Mouse (Mus musculus): ENCODE data around the gene Gm4353. TPM values are rescaled to one million over a fixed set of nuclear protein-coding genes. Genes with fewer than 3 reads are reported as not detected.

Gene Gm4353
- polyA plus RNA-seq, 1 experiment from 2014 or later: 0.71 TPM

GRCm38 (mm10) chr7:116119306-116119857, 34.9 kb upstream of the Gm4353 start:
- ATAC-seq (ENCODE audit: insufficient number of reproducible peaks, low FRiP score, low TSS enrichment, low read depth): no peak
- Histone ChIP-seq H3K4me3 (replicated peaks) (no peak overlapping the region), H3K36me3 (no peaks in the 10 kb centered on the region), H3K9me3 (replicated peaks) (no peaks in the 10 kb centered on the region), H3K4me2 (replicated peaks) (no peak overlapping the region), H3K9ac (no peak overlapping the region), H3K4me1 (peaks cover 20% of the 10 kb centered on the region), H3K27ac (replicated peaks) (no peak overlapping the region), H3K27me3 (no peaks in the 10 kb centered on the region)
- WGBS: 83% methylated on average over 1 of the region's 1 CpGs

GRCm38 (mm10) chr7:116115991-116116390, 31.6 kb upstream of the Gm4353 start:
- WGBS: 82% methylated on average over 2 of the region's 2 CpGs

DNA sequence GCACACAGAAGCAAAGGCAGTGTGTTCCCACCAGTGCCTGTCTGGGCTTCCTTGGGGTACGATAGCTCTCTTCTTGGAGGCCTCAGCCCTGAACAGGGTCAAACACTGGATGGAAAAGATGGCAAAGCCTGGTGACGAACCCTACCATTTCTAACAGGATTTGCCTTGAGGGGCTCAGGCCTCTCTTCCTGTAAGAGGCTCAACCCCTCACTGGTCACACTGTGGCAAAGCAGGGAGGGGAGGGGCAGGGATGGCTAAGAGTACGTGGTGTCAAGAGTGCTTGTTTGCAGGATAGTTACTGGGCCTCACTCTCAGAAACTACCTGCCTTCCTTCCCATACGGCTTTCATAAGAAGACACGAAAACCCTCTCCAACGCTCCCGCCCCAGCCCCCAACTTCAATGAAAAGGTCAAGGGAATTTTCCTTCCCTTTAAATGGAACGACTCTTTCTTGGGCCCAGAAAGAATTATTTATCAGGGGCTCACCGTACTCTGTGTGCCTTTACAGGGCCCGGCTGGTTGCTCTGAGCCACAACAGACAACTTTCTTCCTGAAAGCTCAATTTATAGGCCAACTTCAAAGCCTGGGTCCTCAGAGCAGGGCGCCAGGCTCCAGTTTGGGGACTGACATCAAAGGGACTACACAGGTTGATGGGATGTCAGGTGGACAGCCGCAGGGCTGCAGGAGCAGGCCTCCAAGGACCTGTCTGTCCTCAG, 30.9 kb upstream of the Gm4353 start:
- H3K9me3 ChIP-seq (replicated peaks): no peaks in the 10 kb centered on the region
- WGBS: 62% methylated on average over 12 of the region's 12 CpGs
- H3K9ac ChIP-seq: no peak overlapping the region
- H3K36me3 ChIP-seq: no peaks in the 10 kb centered on the region
- H3K4me1 ChIP-seq: no peaks in the 10 kb centered on the region
- H3K27me3 ChIP-seq: no peaks in the 10 kb centered on the region
- no peak overlapping the region for H3K4me2 ChIP-seq (replicated peaks)
- ATAC-seq (ENCODE audit: insufficient number of reproducible peaks, low FRiP score, low TSS enrichment, low read depth): no peak
- no peak overlapping the region for H3K4me3 ChIP-seq (replicated peaks)
- no peak overlapping the region for H3K27ac ChIP-seq (replicated peaks)

More at GRCm38 (mm10) chr7:116115991-116116390, 31.6 kb upstream of the Gm4353 start:
- Histone ChIP-seq H3K4me2 (replicated peaks) (no peak overlapping the region), H3K4me1 (no peaks in the 10 kb centered on the region), H3K4me3 (replicated peaks) (no peak overlapping the region), H3K36me3 (no peaks in the 10 kb centered on the region), H3K9ac (no peak overlapping the region), H3K27me3 (no peaks in the 10 kb centered on the region), H3K27ac (replicated peaks) (no peak overlapping the region), H3K9me3 (replicated peaks) (no peaks in the 10 kb centered on the region)
- no peak for ATAC-seq (ENCODE audit: insufficient number of reproducible peaks, low FRiP score, low TSS enrichment, low read depth)

GRCm38 (mm10) chr7:116111546-116111945, 27.1 kb upstream of the Gm4353 start:
- Histone ChIP-seq H3K27ac (replicated peaks) (no peak overlapping the region), H3K9me3 (replicated peaks) (no peaks in the 10 kb centered on the region), H3K36me3 (peaks cover 1% of the 10 kb centered on the region), H3K4me3 (replicated peaks) (no peak overlapping the region), H3K4me2 (replicated peaks) (no peak overlapping the region), H3K27me3 (no peaks in the 10 kb centered on the region), H3K4me1 (no peaks in the 10 kb centered on the region), H3K9ac (no peak overlapping the region)
- peak; percentile 30; the same call in 1 of the 2 replicates for ATAC-seq (ENCODE audit: insufficient number of reproducible peaks, low FRiP score, low TSS enrichment, low read depth)
- 78% methylated on average over 6 of the region's 6 CpGs for WGBS

- H3K9ac ChIP-seq: no peak overlapping the region
- no peaks in the 10 kb centered on the region for H3K27me3 ChIP-seq
- no peak overlapping the region for H3K4me2 ChIP-seq (replicated peaks)
- peaks cover 9% of the 10 kb centered on the region for H3K36me3 ChIP-seq
- no peaks in the 10 kb centered on the region for H3K9me3 ChIP-seq (replicated peaks)
- WGBS: 76% methylated on average over 3 of the region's 3 CpGs
- no peak overlapping the region for H3K4me3 ChIP-seq (replicated peaks)
- H3K4me1 ChIP-seq: no peaks in the 10 kb centered on the region
- H3K27ac ChIP-seq (replicated peaks): no peak overlapping the region
- no peak for ATAC-seq (ENCODE audit: insufficient number of reproducible peaks, low FRiP score, low TSS enrichment, low read depth)
Measured at GRCm38 (mm10) chr7:116110661-116111060, 26.2 kb upstream of the Gm4353 start.

GRCm38 (mm10) chr7:116103091-116103490, 18.7 kb upstream of the Gm4353 start:
- Histone ChIP-seq H3K27me3 (no peaks in the 10 kb centered on the region), H3K4me1 (no peaks in the 10 kb centered on the region), H3K9me3 (replicated peaks) (no peaks in the 10 kb centered on the region), H3K4me3 (replicated peaks) (no peak overlapping the region), H3K36me3 (peaks cover 42% of the 10 kb centered on the region), H3K27ac (replicated peaks) (no peak overlapping the region), H3K9ac (no peak overlapping the region), H3K4me2 (replicated peaks) (no peak overlapping the region)
- 96% methylated on average over 9 of the region's 9 CpGs for WGBS
- ATAC-seq (ENCODE audit: insufficient number of reproducible peaks, low FRiP score, low TSS enrichment, low read depth): no peak

DNA sequence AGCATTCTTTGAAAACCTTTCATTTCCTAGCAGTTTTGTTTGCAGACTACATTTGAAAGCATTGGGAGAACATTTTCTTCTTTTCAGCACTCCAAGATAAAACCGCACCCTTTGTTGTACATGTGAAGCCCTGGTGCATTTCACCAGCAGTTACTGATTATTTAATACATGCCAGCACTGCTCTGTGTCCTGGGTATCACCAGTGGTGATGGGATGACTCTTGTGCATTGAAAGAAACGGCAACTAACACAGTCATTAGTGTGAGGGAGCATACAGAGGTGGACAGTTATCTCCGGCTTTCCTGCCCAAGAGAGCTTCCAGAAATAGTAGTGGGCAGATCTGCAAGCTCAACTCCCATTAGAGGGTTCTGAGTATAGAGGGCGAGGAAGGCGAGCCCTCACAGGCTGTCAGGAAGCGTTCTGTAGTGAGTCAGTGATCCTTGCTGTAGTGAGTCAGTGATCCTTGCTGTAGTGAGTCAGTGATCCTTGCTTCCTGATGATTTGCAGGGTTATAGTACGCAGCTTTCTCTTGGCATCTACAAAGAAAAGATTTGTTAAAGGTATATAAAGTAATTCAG, 15.6 kb upstream of the Gm4353 start:
- H3K36me3 ChIP-seq: peaks cover 27% of the 10 kb centered on the region
- H3K9ac ChIP-seq: no peak overlapping the region
- no peaks in the 10 kb centered on the region for H3K9me3 ChIP-seq (replicated peaks)
- no peak overlapping the region for H3K4me3 ChIP-seq (replicated peaks)
- H3K4me2 ChIP-seq (replicated peaks): no peak overlapping the region
- 0 out of 2 replicates have a peak, but pooled peaks cover 2% of the 10 kb centered on the region for H3K4me1 ChIP-seq
- ATAC-seq (ENCODE audit: insufficient number of reproducible peaks, low FRiP score, low TSS enrichment, low read depth): no peak
- no peak overlapping the region for H3K27ac ChIP-seq (replicated peaks)
- 84% methylated on average over 7 of the region's 7 CpGs for WGBS
- H3K27me3 ChIP-seq: no peaks in the 10 kb centered on the region

GRCm38 (mm10) chr7:116093466-116093850, 9.0 kb upstream of the Gm4353 start:
- Histone ChIP-seq H3K4me1 (peaks cover 11% of the 10 kb centered on the region), H3K9ac (peak overlapping the region; percentile 59), H3K4me3 (replicated peaks) (peak overlapping the region; percentile 73), H3K27me3 (no peaks in the 10 kb centered on the region), H3K4me2 (replicated peaks) (peak overlapping the region; percentile 71), H3K27ac (replicated peaks) (peak overlapping the region; percentile 93), H3K9me3 (replicated peaks) (no peaks in the 10 kb centered on the region), H3K36me3 (no peaks in the 10 kb centered on the region)
- ATAC-seq (ENCODE audit: insufficient number of reproducible peaks, low FRiP score, low TSS enrichment, low read depth): peak; percentile 83
- under 1% methylated on average over 19 of the region's 19 CpGs for WGBS

- Histone ChIP-seq H3K36me3 (no peaks in the 10 kb centered on the region), H3K27me3 (no peaks in the 10 kb centered on the region)
- peak; percentile 100 for ATAC-seq (ENCODE audit: insufficient number of reproducible peaks, low FRiP score, low TSS enrichment, low read depth)
Measured at GRCm38 (mm10) chr7:116092710-116093465, 8.5 kb upstream of the Gm4353 start.

GRCm38 (mm10) chr7:116060739-116061138, 23.7 kb downstream of the Gm4353 start:
- H3K4me2 ChIP-seq (replicated peaks): no peak overlapping the region
- no peak for ATAC-seq (ENCODE audit: insufficient number of reproducible peaks, low FRiP score, low TSS enrichment, low read depth)
- no peak overlapping the region for H3K27ac ChIP-seq (replicated peaks)
- no peak overlapping the region for H3K4me3 ChIP-seq (replicated peaks)
- no peak overlapping the region for H3K9ac ChIP-seq
- WGBS: 46% methylated on average over 1 of the region's 1 CpGs
- H3K4me1 ChIP-seq: no peaks in the 10 kb centered on the region
- no peaks in the 10 kb centered on the region for H3K9me3 ChIP-seq (replicated peaks)
- 0 out of 2 replicates have a peak, but pooled peaks cover 3% of the 10 kb centered on the region for H3K27me3 ChIP-seq
- H3K36me3 ChIP-seq: no peaks in the 10 kb centered on the region

More at GRCm38 (mm10) chr7:116092710-116093465, 8.5 kb upstream of the Gm4353 start:
- Histone ChIP-seq H3K4me2 (replicated peaks) (peak overlapping the region; percentile 71), H3K9me3 (replicated peaks) (no peaks in the 10 kb centered on the region), H3K9ac (peak overlapping the region; percentile 59), H3K4me1 (peaks cover 11% of the 10 kb centered on the region), H3K27ac (replicated peaks) (peak overlapping the region; percentile 93), H3K4me3 (replicated peaks) (peak overlapping the region; percentile 73)
- WGBS: 0% methylated on average over 38 of the region's 38 CpGs

DNA sequence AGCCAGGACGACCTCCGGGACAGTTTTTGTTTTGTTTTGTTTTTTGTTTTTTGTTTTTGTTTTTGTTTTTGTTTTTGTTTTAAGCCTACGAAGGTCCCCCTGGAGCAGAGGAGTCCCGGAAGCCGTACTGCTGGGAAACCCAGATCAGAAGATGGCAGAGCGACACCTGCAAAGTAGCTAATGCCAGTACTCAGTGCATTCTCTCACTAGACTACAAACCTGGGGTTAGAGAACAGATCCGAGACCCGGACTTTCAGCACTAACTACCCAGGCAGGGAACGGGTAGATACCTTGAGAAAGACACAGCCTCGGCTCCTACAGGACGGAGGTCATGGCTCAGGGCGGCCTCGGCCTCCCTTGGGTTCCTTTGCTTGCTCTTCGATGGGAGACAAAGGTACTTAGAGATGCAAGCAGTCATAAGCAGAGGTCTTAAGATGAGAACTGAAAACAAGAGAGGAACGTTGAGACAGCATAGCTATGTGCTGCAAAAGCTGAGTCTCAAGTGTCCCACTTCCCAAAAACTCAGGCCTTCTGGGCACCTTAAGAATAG, 43.9 kb downstream of the Gm4353 start:
- Histone ChIP-seq H3K27me3 (peaks cover 50% of the 10 kb centered on the region), H3K9ac (no peak overlapping the region), H3K4me3 (replicated peaks) (peak overlapping the region; percentile 48), H3K9me3 (replicated peaks) (no peaks in the 10 kb centered on the region), H3K36me3 (no peaks in the 10 kb centered on the region), H3K4me2 (replicated peaks) (peak overlapping the region; percentile 91), H3K4me1 (peaks cover 22% of the 10 kb centered on the region), H3K27ac (replicated peaks) (no peak overlapping the region)
- no peak for ATAC-seq (ENCODE audit: insufficient number of reproducible peaks, low FRiP score, low TSS enrichment, low read depth)
- 18% methylated on average over 15 of the region's 15 CpGs for WGBS
